Mouse (Mus musculus) left cerebral cortex, adult 8-10 months (tissue): ENCODE results near the gene Mup19. TPM values are rescaled to one million over a fixed set of nuclear protein-coding genes. Genes with fewer than 3 reads are reported as not detected.
A peak's percentile ranks its signal among the peaks of the same experiment; 100 is the strongest.
"Not testable (repeated sequence)": the region's sequence is repeated elsewhere in the genome, so short reads cannot be mapped to it uniquely, and the experiment has no call there.

ENCODE experiments used
- DNase-seq, 2 experiments: peaks; one replicate each; pipeline ENCODE4 v3.0.0; 2022; ENCODE audit warnings: low spot score in 2 of 2
- total RNA-seq, 4 experiments: library from RNA; stranded (reverse); gene quantifications; 2 replicates each; pipeline ENCODE4 v1.2.4; 2022

The Mup19 gene
- under 1 TPM in 1 of 4 experiments, not detected in 3; 0.87 TPM for total RNA-seq

GRCm38 (mm10) chr4:61782169-61782568 lies at the start of gene Mup19:
Gene Mup19 (minus strand): TSS chr4:61782269.
- not testable (repeated sequence) for DNase-seq

GRCm38 (mm10) chr4:61829211-61829610 lies 47.1 kb upstream of the Mup19 start:
- DNase-seq: no peak

GRCm38 (mm10) chr4:61823185-61823584 lies 41.1 kb upstream of the Mup19 start:
- DNase-seq: no peak

- DNase-seq: not testable (repeated sequence)
Measured at GRCm38 (mm10) chr4:61822541-61822940, 40.5 kb upstream of the Mup19 start.

GRCm38 (mm10) chr4:61815602-61816001 lies 33.5 kb upstream of the Mup19 start:
- DNase-seq: no peak

GRCm38 (mm10) chr4:61813435-61813834 lies 31.4 kb upstream of the Mup19 start:
- DNase-seq: no peak

GRCm38 (mm10) chr4:61811193-61811592 lies 29.1 kb upstream of the Mup19 start:
- peak in 1 of 2 experiments; percentile 26 for DNase-seq

GRCm38 (mm10) chr4:61808926-61809325 lies 26.9 kb upstream of the Mup19 start:
- DNase-seq: not testable (repeated sequence)

GRCm38 (mm10) chr4:61789699-61790098 lies 7.6 kb upstream of the Mup19 start:
- not testable (repeated sequence) for DNase-seq

- not testable (repeated sequence) for DNase-seq
Measured at GRCm38 (mm10) chr4:61784231-61784630, 2.2 kb upstream of the Mup19 start.

Other genes starting within 250 kb of the Mup19 start
- gene Mup17, start 186.4 kb downstream of the Mup19 start, total RNA-seq: not detected
- not detected for gene Mup18, start 108.1 kb downstream of the Mup19 start, total RNA-seq
- gene Mup5, start 53.0 kb upstream of the Mup19 start, total RNA-seq: under 1 TPM; 0.41 to 0.75 (median 0.56) TPM